Mouse (Mus musculus): ENCODE measurements around the gene Dpep3. TPM values are rescaled to one million over a fixed set of nuclear protein-coding genes. Genes with fewer than 3 reads are reported as not detected.

Gene Dpep3
- total and polyA plus RNA-seq, 2 experiments from 2014 or later: not detected

- H3K9me3 ChIP-seq (ENCODE audit: low read length): no peaks in the 10 kb centered on the region
- no peak for TF ChIP-seq CTCF (IDR thresholded peaks at IDR 0.05)
- no peak for DNase-seq (ENCODE audit: low spot score)
- no peak for ATAC-seq (ENCODE audit: low FRiP score)
- 76% methylated on average over 8 of the region's 8 CpGs for WGBS
- H3K36me3 ChIP-seq (ENCODE audit: insufficient read depth, low read length): no peaks in the 10 kb centered on the region
- H3K4me2 ChIP-seq (ENCODE audit: low read depth, low read length, poor library complexity, severe bottlenecking): no peak overlapping the region
- H3K27ac ChIP-seq (ENCODE audit: low read depth, low read length): no peak overlapping the region
- H3K4me3 ChIP-seq (ENCODE audit: low read depth, low read length): no peak overlapping the region
- peaks cover 11% of the 10 kb centered on the region for H3K27me3 ChIP-seq (ENCODE audit: insufficient read depth, low read length)
- no peaks in the 10 kb centered on the region for H3K4me1 ChIP-seq (ENCODE audit: insufficient read depth, low read length)
- H3K9ac ChIP-seq (replicated peaks; ENCODE audit: low read length, poor library complexity, severe bottlenecking): no peak overlapping the region
Observed at GRCm38 (mm10) chr8:105971019-105971720, 8.1 kb downstream of the Dpep3 start.

DNA sequence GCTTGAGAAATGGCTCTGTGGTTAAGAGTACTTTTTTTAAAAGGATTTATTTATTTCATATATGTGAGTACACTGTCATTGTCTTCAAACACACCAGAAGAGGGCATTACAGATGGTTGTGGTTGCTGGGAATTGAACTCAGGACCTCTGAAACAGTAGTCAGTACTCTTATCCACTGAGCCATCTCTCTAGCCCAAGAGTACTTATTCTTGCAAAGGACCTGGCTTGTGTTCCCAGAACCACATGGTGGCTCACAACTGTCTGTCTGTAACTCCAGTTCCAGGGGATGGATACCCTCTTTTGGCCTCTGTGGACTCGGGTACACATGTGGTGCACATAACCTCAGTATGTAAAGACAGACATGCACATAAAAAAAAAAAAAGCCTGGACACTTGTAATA lies 9.9 kb downstream of the Dpep3 start:
- Histone ChIP-seq H3K27ac (ENCODE audit: low read depth, low read length) (no peak overlapping the region), H3K4me2 (ENCODE audit: low read depth, low read length, poor library complexity, severe bottlenecking) (no peak overlapping the region), H3K27me3 (ENCODE audit: insufficient read depth, low read length) (peaks cover 25% of the 10 kb centered on the region), H3K4me1 (ENCODE audit: insufficient read depth, low read length) (no peaks in the 10 kb centered on the region), H3K36me3 (ENCODE audit: insufficient read depth, low read length) (no peaks in the 10 kb centered on the region), H3K9me3 (ENCODE audit: low read length) (no peaks in the 10 kb centered on the region), H3K4me3 (ENCODE audit: low read depth, low read length) (no peak overlapping the region), H3K9ac (replicated peaks; ENCODE audit: low read length, poor library complexity, severe bottlenecking) (no peak overlapping the region)
- TF ChIP-seq CTCF (IDR thresholded peaks at IDR 0.05): no peak
- no peak for ATAC-seq (ENCODE audit: low FRiP score)
- no peak for DNase-seq (ENCODE audit: low spot score)
- WGBS: 74% methylated on average over 1 of the region's 1 CpGs

GRCm38 (mm10) chr8:105966692-105967311 lies 12.4 kb downstream of the Dpep3 start:
- 9% methylated on average over 19 of the region's 19 CpGs for whole genome bisulfite sequencing
- Histone ChIP-seq H3K9me3 (ENCODE audit: low read length) (no peaks in the 10 kb centered on the region), H3K4me1 (ENCODE audit: insufficient read depth, low read length) (no peaks in the 10 kb centered on the region), H3K9ac (replicated peaks; ENCODE audit: low read length, poor library complexity, severe bottlenecking) (no peak overlapping the region), H3K4me2 (ENCODE audit: low read depth, low read length, poor library complexity, severe bottlenecking) (0 out of 2 replicates have a peak overlapping the region, but pooled peaks have one; percentile 51), H3K4me3 (ENCODE audit: low read depth, low read length) (no peak overlapping the region), H3K27ac (ENCODE audit: low read depth, low read length) (no peak overlapping the region), H3K27me3 (ENCODE audit: insufficient read depth, low read length) (peaks cover 25% of the 10 kb centered on the region), H3K36me3 (ENCODE audit: insufficient read depth, low read length) (no peaks in the 10 kb centered on the region)
- DNase-seq (ENCODE audit: low spot score): no peak
- TF ChIP-seq CTCF (IDR thresholded peaks at IDR 0.05): no peak
- no peak for ATAC-seq (ENCODE audit: low FRiP score)

- Histone ChIP-seq H3K27ac (ENCODE audit: low read depth, low read length) (0 out of 2 replicates have a peak within 1 kb of the TSS, but pooled peaks have one; percentile 18), H3K4me2 (ENCODE audit: low read depth, low read length, poor library complexity, severe bottlenecking) (peak within 1 kb of the TSS; percentile 51), H3K4me1 (ENCODE audit: insufficient read depth, low read length) (no peaks in the 10 kb centered on the region), H3K9ac (replicated peaks; ENCODE audit: low read length, poor library complexity, severe bottlenecking) (0 out of 2 replicates have a peak within 1 kb of the TSS, but pooled peaks have one; percentile 29), H3K36me3 (ENCODE audit: insufficient read depth, low read length) (no peaks in the 10 kb centered on the region), H3K9me3 (ENCODE audit: low read length) (no peaks in the 10 kb centered on the region), H3K4me3 (ENCODE audit: low read depth, low read length) (peak within 1 kb of the TSS; percentile 45), H3K27me3 (ENCODE audit: insufficient read depth, low read length) (peaks cover 25% of the 10 kb centered on the region)
- WGBS: 1% methylated on average over 40 of the region's 47 CpGs
- DNase-seq (ENCODE audit: low spot score) (peak; percentile 63), ATAC-seq (ENCODE audit: low FRiP score) (peak; percentile 73)
- TF ChIP-seq CTCF (IDR thresholded peaks at IDR 0.05): no peak
Observed at GRCm38 (mm10) chr8:105965905-105966341, 13.3 kb downstream of the Dpep3 start, which contains the start of gene Slc12a4. TSS of gene Slc12a4 (minus strand) at chr8:105966097.

GRCm38 (mm10) chr8:105965266-105965904 lies 13.8 kb downstream of the Dpep3 start:
- no peak for DNase-seq (ENCODE audit: low spot score)
- TF ChIP-seq CTCF (IDR thresholded peaks at IDR 0.05): no peak
- ATAC-seq (ENCODE audit: low FRiP score): peak; percentile 60
- Histone ChIP-seq H3K36me3 (ENCODE audit: insufficient read depth, low read length) (no peaks in the 10 kb centered on the region), H3K27me3 (ENCODE audit: insufficient read depth, low read length) (peaks cover 25% of the 10 kb centered on the region), H3K9ac (replicated peaks; ENCODE audit: low read length, poor library complexity, severe bottlenecking) (0 out of 2 replicates have a peak overlapping the region, but pooled peaks have one; percentile 29), H3K9me3 (ENCODE audit: low read length) (no peaks in the 10 kb centered on the region), H3K4me2 (ENCODE audit: low read depth, low read length, poor library complexity, severe bottlenecking) (peak overlapping the region; percentile 51), H3K4me3 (ENCODE audit: low read depth, low read length) (peak overlapping the region; percentile 45), H3K4me1 (ENCODE audit: insufficient read depth, low read length) (no peaks in the 10 kb centered on the region), H3K27ac (ENCODE audit: low read depth, low read length) (0 out of 2 replicates have a peak overlapping the region, but pooled peaks have one; percentile 18)
- WGBS: 4% methylated on average over 30 of the region's 40 CpGs

Measured in midbrain, postnatal 0 days (tissue).